Mouse (Mus musculus) olfactory bulb, adult 2 months (tissue): ENCODE data around the gene Dydc2. TPM values are rescaled to one million over a fixed set of nuclear protein-coding genes. Genes with fewer than 3 reads are reported as not detected.

Source experiments
- H3K27ac ChIP-seq: fragments of 200-500 bp; 2 replicates; pipeline ENCODE4 v1.5.1; 2012; ENCODE audit warnings: low read depth, low read length; ENCODE audit not compliant: insufficient read depth
- H3K4me1 ChIP-seq: fragments of 200-500 bp; 2 replicates; pipeline ENCODE4 v1.6.1; 2012; ENCODE audit warnings: low read length; ENCODE audit not compliant: control insufficient read depth, insufficient read depth
- H3K4me3 ChIP-seq: fragments of 200-500 bp; 2 replicates; pipeline ENCODE4 v1.5.1; 2012; ENCODE audit warnings: mild to moderate bottlenecking, low read depth, low read length, moderate library complexity; ENCODE audit not compliant: insufficient read depth
- CTCF ChIP-seq: fragments of 200-500 bp; IDR thresholded peaks from 2 replicates; pipeline ENCODE4 v1.5.1; 2012; ENCODE audit warnings: low read depth, mild to moderate bottlenecking, low read length, moderate library complexity; ENCODE audit not compliant: insufficient read depth
- POLR2A ChIP-seq: fragments of 200-500 bp; IDR thresholded peaks from 2 replicates; pipeline ENCODE4 v1.6.1; 2012; ENCODE audit warnings: mild to moderate bottlenecking, low read depth, low read length, moderate library complexity; ENCODE audit not compliant: insufficient read depth
- WGBS: fragments of 180-500 bp; shearing (Covaris S2); methylation state at CpG from one replicate; pipeline ENCODE4 v1.1.7; 2018; 5-methylcytosine and 5-hydroxymethylcytosine counted together
- polyA plus RNA-seq: library from polyadenylated mRNA; stranded (reverse); fragments of >200 nt; gene quantifications from 2 replicates; pipeline ENCODE4 v1.2.4, GENCODE M21; 2012; ENCODE audit warnings: low replicate concordance; ENCODE audit not compliant: missing spikeins, insufficient read depth, insufficient read length

Gene Dydc2
- polyA plus RNA-seq, 1 experiment: not detected

DNA sequence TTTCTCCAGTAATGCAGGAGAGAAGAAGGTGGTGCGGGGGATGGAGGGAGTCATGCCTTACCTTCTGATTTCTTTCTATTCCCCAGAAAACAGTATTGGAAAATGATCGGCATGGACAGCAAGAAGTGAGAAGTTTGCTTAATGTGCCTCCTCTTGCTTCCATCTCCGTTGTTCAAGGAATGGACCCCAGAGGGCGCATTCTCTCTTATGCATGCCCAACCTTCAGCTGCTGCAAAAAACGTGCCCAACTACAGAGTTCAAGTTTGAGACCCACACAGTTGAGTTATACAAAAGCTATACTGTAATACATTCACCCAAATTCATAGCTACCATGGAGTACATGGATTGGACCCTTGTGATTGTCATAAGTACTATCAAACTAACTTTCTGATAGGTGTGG, 16.5 kb downstream of the Dydc2 start:
- Histone ChIP-seq H3K4me3 (no peak overlapping the region), H3K27ac (no peak overlapping the region), H3K4me1 (no peaks in the 10 kb centered on the region)
- WGBS: 71% methylated on average over 5 of the region's 5 CpGs
- TF ChIP-seq POLR2A: no peak
- no peak for TF ChIP-seq CTCF

DNA sequence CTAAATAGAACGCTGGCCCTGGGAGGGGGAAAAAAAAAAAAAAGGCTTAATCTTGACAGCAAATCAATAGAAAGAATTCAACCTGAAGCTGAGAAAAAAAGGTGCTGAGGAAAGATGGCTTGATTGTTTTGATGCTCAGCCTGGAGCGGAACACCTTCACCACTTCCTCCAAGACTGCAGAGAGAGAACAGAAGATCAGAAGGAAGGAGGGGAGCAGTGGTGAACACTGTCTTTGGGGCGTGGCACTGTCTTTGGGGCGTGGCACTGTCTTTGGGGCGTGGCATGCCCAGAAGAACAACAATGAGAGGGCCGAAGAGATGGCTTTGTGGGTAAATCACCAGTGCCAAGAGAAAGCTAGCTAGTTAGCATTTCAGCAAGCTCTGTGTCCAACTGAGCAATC, 18.5 kb downstream of the Dydc2 start:
- WGBS: 83% methylated on average over 6 of the region's 6 CpGs
- no peak for TF ChIP-seq CTCF
- TF ChIP-seq POLR2A: no peak

DNA sequence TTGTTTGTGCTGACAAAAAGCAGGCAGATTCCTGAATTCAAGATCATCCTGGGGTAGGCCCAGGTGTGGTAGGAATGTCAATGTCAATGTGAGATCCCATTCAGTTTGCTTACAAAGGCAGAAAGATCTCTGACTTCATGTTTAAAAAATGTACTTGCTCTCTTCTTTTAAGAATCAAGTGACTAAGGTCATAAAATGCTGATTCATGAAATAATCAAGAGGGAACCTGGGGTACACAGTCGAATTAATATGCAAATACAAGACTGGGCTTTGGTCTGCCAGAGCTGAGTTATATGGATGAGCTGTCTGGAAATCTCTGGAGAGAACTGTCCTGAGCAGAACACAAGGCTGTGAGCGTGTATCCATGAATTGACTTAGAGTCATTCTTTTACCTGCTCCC, 21.6 kb downstream of the Dydc2 start:
- Histone ChIP-seq H3K4me3 (no peak overlapping the region), H3K27ac (no peak overlapping the region), H3K4me1 (no peaks in the 10 kb centered on the region)
- no peak for TF ChIP-seq POLR2A
- TF ChIP-seq CTCF: no peak
- WGBS: 82% methylated on average over 2 of the region's 2 CpGs

More for the DNA sequence above, 18.5 kb downstream of the Dydc2 start:
- Histone ChIP-seq H3K4me3 (no peak overlapping the region), H3K4me1 (no peaks in the 10 kb centered on the region), H3K27ac (no peak overlapping the region)

DNA sequence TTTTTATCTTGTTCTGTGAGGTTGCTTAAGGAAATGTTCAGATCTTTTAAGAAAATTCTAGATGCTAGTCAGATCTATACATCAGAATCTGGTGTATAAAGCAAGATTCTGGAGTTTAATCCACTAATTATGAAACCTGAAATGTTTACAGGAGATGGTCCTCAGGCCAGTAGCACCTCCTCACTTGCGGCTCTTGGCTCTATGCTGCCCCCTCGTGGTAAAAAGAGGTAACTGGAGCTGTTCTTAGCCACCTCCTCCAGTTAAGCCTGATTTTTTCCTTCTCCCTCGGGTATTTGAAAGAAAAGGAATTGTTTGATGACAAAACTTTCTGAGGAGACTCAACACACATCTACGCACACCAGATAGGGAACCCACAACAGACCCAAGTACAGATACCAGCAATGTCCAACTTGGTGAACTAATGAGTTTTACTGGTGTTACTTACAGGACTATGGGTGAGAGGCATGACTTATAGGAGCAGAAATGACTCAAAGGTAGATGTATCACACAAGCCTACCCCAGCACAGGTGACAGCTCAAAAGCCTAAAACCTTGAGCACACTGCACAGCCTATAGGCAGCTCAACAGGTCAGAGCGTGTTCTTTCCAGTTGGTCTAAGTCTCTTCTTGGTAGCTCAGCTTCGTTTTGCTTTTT, 33.7 kb downstream of the Dydc2 start:
- Histone ChIP-seq H3K27ac (no peak overlapping the region), H3K4me3 (no peak overlapping the region), H3K4me1 (no peaks in the 10 kb centered on the region)
- no peak for TF ChIP-seq POLR2A
- TF ChIP-seq CTCF: no peak
- WGBS: 31% methylated on average over 6 of the region's 6 CpGs

DNA sequence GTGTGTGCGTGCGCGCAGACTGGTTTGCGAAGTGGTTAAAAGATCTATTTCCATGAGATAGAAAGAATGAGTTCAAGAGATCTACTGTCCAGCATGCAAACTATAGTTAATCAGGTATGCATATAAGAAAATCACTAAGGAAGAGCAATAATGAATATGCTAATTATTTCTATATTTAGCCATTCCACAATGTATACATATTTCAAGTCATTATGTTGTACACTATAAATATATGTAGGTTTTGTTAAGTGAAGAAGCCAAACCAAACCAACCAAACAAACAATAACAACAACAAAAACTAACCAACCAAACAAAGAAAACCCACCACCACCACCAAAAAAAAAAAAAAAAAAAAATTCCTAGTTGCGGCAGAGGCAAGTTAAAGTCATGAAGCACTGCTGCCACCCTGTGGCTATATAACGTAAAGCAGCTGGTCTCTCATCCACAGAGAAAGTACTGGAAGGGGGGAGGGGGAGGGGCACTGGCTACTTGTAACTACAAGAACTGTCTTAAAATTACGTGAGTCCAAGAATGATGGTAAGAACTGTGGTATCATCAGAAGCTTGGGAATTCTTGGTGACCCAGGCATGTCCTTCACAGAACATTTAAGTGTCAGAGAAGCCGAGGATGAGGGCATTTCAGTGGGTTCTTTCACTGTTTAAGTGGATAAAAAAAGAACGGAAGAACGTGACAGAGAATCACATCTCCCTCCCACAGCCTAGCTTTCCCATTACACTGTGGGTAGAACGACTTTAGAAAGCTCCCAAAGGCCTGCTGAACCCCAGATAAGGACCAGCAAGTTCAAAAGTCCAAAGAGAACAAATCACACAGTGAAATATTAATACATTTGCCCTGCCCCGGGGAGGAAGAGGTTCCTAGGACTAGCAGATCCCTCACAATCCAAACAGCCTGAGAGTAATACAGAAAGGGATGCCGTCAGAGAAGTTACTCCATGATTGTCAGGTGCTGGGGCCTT, 35.6 kb downstream of the Dydc2 start:
- WGBS: 51% methylated on average over 13 of the region's 13 CpGs
- H3K4me3 ChIP-seq: no peak overlapping the region
- H3K4me1 ChIP-seq: no peaks in the 10 kb centered on the region
- TF ChIP-seq POLR2A: no peak
- TF ChIP-seq CTCF: no peak
- no peak overlapping the region for H3K27ac ChIP-seq

DNA sequence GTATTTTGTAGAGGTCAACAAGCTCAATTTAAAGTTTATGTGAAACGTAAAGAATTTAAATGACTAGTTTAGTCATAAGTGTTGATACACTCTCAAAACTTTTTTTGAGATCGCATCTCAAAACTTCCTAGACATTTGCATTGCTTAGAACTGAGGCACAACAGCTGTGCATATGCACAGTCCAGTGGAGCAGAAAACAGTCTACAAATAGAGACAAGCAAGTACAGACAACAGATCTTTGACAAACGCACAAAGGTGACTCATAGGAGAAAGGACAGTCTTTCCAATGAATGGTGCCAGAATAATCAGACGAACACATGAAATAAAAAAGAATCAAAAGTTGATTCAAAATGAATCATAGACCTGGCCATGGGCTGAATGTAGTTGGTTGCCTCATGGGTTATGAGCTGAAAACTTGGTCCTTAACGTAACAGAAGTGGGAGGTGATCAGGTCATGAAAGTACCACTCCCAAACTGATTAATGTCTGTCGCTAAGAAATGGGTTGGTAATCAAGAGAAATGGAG, 38.0 kb downstream of the Dydc2 start:
- Histone ChIP-seq H3K27ac (no peak overlapping the region), H3K4me1 (no peaks in the 10 kb centered on the region), H3K4me3 (no peak overlapping the region)
- no peak for TF ChIP-seq POLR2A
- no peak for TF ChIP-seq CTCF
- 95% methylated on average over 6 of the region's 6 CpGs for WGBS

DNA sequence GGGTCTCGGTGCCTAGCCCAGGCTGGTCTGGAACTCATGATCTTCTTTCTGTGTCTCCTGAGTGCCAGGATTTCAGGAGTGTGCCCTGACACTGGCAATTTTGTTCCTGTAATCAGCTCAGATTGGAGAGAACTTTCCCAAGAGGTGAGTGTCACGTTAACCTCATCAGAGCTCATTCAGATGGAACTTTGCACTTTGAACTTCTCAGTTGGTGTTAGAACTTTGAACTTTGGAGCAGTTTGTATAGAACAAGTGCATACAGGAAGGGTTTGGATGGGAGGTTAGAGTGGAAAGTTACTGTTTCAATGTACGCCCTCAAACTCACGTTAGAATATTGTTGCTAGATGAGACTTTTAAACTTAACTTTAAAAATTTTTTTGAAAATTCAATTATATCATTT, 39.7 kb downstream of the Dydc2 start:
- no peaks in the 10 kb centered on the region for H3K4me1 ChIP-seq
- H3K27ac ChIP-seq: no peak overlapping the region
- H3K4me3 ChIP-seq: no peak overlapping the region
- TF ChIP-seq CTCF (no peak), POLR2A (no peak)
- WGBS: 88% methylated on average over 4 of the region's 4 CpGs

DNA sequence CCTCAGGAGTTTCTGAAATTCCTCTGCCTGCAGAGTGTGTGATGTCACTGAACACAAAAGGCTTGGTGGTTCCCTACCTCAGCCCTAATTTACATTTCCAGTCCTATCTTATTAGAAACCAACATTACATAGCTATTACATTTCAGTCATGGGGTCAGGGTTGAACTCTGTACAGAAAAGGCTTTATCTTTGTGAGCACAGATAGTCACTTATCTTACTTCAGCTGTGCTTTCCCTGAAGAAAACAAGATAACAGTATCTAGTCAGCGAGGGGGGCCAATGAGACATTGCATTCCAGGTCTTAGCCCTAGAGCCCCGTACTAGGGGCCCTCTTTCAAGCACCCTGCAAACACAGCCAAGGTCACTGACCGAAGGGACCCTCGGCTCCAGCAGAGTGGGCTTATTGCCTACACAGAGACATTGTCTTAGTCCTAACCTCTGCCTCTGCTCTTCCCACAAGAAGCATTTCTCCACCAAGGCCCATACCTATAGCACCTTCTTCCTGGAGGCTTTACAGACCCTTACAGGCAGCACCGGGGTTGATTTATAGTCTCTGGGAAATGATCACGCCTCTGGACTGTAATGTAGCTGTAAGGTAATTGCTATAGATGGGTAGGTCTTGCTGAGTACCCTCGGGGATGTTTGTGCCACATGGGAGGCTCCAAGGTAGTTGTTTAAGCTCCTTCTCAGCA, 43.3 kb downstream of the Dydc2 start:
- H3K4me3 ChIP-seq: no peak overlapping the region
- no peaks in the 10 kb centered on the region for H3K4me1 ChIP-seq
- no peak for TF ChIP-seq POLR2A
- no peak for TF ChIP-seq CTCF
- no peak overlapping the region for H3K27ac ChIP-seq
- 90% methylated on average over 7 of the region's 7 CpGs for WGBS

DNA sequence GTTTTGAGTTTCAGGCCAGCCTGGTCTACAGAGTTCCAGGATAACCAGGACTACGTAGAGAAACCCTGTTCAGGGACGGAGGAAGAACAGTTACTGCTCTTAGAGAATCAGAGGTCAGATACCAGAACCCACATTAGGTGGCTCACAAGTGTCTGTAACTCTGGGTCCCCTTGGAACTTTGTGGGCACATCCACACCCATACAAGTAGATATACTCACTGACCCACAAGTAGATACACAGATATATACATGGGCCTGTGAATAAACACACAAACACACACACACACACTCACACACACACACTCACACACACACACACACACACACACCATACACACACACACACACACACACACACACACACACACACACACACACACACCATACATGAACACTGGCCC, 43.9 kb downstream of the Dydc2 start:
- TF ChIP-seq POLR2A: no peak
- no peak for TF ChIP-seq CTCF
- Histone ChIP-seq H3K4me3 (no peak overlapping the region), H3K4me1 (no peaks in the 10 kb centered on the region), H3K27ac (no peak overlapping the region)
- 94% methylated on average over 2 of the region's 2 CpGs for WGBS
